Mouse (Mus musculus): Measurements from ENCODE around the gene Hs2st1.

DNA sequence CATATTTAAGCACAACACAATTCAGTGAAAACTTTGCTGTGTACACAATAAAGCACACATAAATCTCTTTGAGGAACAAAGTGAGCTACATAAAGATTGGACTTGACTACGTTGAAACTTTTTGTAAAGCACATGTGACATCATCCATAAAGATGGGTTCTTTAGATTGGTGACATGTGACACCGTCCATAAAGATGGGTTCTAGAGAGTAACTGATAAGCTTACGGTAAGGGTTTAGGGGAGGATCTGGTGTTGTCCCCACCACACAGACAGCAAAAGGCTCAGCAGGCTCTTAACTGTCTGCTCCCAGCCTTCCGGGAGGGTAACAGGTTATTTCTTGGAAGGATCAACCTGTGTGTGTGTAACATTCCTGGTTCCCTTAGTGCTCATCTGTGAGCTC lies 12.3 kb upstream of the Hs2st1 start:
- no peak for TF ChIP-seq CTCF (IDR thresholded peaks at IDR 0.05; ENCODE audit: control insufficient read depth, insufficient read depth, insufficient read length)
- TF ChIP-seq MYOD1 (IDR thresholded peaks at IDR 0.05; ENCODE audit: control insufficient read depth, insufficient read length, low read depth) = no peak
- no peak for TF ChIP-seq MAX (IDR thresholded peaks at IDR 0.05)

Data from C2C12 (cell line).